Mouse (Mus musculus) liver, embryonic 12.5 days (tissue): ENCODE measurements at regions not wholly inside any gene's neighbourhood (a gene's known extent, or its start where the extent isn't known, plus 50 kb on each side); places are given as distances from the start of the nearest gene placed in this dataset.

ENCODE experiments used
- ATAC-seq: fragments of 200-750 bp; cut with Nextera tagmentation; 2 replicates; pipeline ENCODE4 v1.8.0; 2017; ENCODE audit warnings: moderate number of reproducible peaks, mild to moderate bottlenecking, moderate library complexity
- H3K27ac ChIP-seq: fragments of 300-500 bp; sonication (generic); 2 replicates; pipeline ENCODE4 v1.5.1; 2016; ENCODE audit warnings: mild to moderate bottlenecking
- H3K27me3 ChIP-seq: fragments of 300-500 bp; sonication (generic); replicated peaks from 2 replicates; pipeline ENCODE4 v1.6.1; 2016; ENCODE audit warnings: mild to moderate bottlenecking, moderate library complexity
- H3K36me3 ChIP-seq: fragments of 300-500 bp; sonication (generic); 2 replicates; pipeline ENCODE4 v1.6.1; 2016; ENCODE audit warnings: mild to moderate bottlenecking, moderate library complexity
- H3K4me1 ChIP-seq: fragments of 300-500 bp; sonication (generic); 2 replicates; pipeline ENCODE4 v1.6.1; 2016
- H3K4me2 ChIP-seq: fragments of 300-500 bp; sonication (generic); 2 replicates; pipeline ENCODE4 v1.6.1; 2016; ENCODE audit warnings: mild to moderate bottlenecking, moderate library complexity
- H3K4me3 ChIP-seq: fragments of 300-500 bp; sonication (generic); 2 replicates; pipeline ENCODE4 v1.5.1; 2016; ENCODE audit warnings: mild to moderate bottlenecking, moderate library complexity
- H3K9ac ChIP-seq: fragments of 300-500 bp; sonication (generic); 2 replicates; pipeline ENCODE4 v1.6.1; 2016; ENCODE audit warnings: mild to moderate bottlenecking, moderate library complexity
- H3K9me3 ChIP-seq: fragments of 300-500 bp; sonication (generic); replicated peaks from 2 replicates; pipeline ENCODE4 v1.6.1; 2016; ENCODE audit warnings: mild to moderate bottlenecking, moderate library complexity
- WGBS: fragments of 180-500 bp; shearing (Covaris S2); methylation state at CpG from one replicate; pipeline ENCODE4 v1.1.7; 2016; ENCODE audit not compliant: insufficient replicate concordance; 5-methylcytosine and 5-hydroxymethylcytosine counted together

DNA sequence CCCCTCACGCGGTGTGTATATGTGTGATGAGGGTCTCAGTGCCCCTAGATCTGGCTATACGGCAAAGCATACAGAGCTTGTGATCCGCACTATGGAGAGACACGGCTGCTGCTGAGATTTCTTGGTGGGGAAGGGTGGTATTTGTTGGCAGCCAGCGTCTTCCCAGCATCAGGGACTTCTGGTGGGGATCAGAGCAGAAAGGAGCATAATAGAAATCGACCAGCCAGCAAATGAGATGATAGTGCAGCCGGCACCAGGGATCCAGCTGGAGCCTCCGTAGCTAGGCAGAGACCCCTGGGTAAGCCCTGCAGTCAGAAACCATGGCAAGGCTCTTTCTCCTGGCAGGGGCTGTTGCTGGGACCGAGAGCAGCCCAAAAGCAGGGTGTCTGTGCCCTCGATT is 425.2 kb upstream of the Kcnab2 start:
- Histone ChIP-seq H3K4me1 (no peaks in the 10 kb centered on the region), H3K9me3 (peaks cover 3% of the 10 kb centered on the region; the same call in 1 of the 2 replicates), H3K9ac (no peak overlapping the region), H3K27ac (no peak overlapping the region), H3K27me3 (no peaks in the 10 kb centered on the region), H3K4me2 (no peak overlapping the region), H3K36me3 (no peaks in the 10 kb centered on the region), H3K4me3 (no peak overlapping the region)
- 63% methylated on average over 11 of the region's 11 CpGs for WGBS
- no peak for ATAC-seq

DNA sequence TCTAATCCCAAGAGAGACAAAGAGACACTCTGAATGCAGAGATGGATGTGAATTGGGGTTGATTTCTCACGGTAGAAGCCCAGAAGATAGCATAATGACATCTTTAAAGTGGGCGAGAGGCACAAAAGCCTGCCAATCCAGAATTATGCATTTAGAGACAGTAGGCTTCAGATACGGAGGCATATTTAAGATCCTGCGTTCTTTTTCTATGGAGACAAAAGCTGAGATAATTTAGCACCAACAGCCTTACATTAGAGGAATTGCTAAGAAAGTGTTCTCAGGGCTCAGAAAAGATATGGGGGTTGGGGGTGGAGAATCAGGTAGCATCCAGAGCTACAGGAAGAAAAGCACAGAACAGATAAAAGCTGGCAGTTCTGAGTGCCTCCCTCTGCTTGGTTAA is 422.4 kb upstream of the Kcnab2 start:
- no peak overlapping the region for H3K4me3 ChIP-seq
- 54% methylated on average over 4 of the region's 4 CpGs for WGBS
- ATAC-seq, result no peak

DNA sequence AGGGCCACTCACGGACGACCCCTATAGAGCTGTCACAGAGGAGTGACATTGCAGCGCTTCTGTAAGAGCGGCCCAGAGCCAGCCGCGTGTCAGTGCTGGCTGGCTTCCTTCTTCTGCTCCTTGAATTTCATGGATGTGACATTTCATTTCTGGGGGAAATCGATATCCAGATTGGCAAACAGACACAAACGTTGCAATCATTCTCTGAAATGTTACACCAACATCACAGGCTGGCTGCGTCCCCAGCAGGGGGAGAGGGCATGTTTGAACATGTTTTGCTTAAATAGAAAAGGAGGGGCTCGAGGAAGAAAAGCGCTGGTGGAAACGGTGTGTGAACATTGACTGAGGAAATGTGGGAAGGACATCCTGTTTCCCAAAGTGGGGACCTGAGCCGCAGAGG is 417.4 kb upstream of the Kcnab2 start:
- WGBS, result 58% methylated on average over 13 of the region's 13 CpGs
- Histone ChIP-seq H3K36me3 (no peaks in the 10 kb centered on the region), H3K27me3 (no peaks in the 10 kb centered on the region), H3K9ac (no peak overlapping the region), H3K4me1 (no peaks in the 10 kb centered on the region), H3K4me3 (no peak overlapping the region), H3K4me2 (no peak overlapping the region), H3K27ac (no peak overlapping the region), H3K9me3 (peaks cover 16% of the 10 kb centered on the region)
- ATAC-seq, result no peak

More for the DNA sequence above, 422.4 kb upstream of the Kcnab2 start:
- H3K27ac ChIP-seq, result no peak overlapping the region
- no peak overlapping the region for H3K4me2 ChIP-seq
- no peaks in the 10 kb centered on the region for H3K9me3 ChIP-seq
- H3K9ac ChIP-seq, result no peak overlapping the region
- no peaks in the 10 kb centered on the region for H3K4me1 ChIP-seq
- H3K36me3 ChIP-seq, result no peaks in the 10 kb centered on the region
- no peaks in the 10 kb centered on the region for H3K27me3 ChIP-seq

DNA sequence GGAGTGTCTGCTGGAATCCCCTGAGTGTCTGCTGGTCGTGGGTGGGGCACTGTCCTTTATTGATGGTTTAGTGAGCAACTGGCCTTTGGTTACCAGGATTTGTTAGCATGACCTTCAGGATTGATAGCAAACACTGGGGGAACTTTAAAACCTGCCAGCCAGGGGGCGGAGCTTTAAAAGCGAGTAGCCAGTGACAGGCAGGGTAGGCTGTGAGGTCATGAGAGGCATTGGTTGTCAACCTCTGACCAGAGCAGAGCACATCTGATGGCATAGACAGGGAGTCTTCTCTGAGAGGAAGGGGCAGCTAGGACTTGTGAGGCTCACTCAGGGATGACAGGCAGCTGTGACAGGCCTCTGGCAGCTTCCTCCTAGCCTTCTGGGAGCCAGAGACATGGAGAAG is 415.3 kb upstream of the Kcnab2 start:
- no peak overlapping the region for H3K4me3 ChIP-seq
- WGBS, result 67% methylated on average over 3 of the region's 3 CpGs
- no peaks in the 10 kb centered on the region for H3K4me1 ChIP-seq
- H3K27me3 ChIP-seq, result no peaks in the 10 kb centered on the region
- no peak overlapping the region for H3K4me2 ChIP-seq
- H3K9ac ChIP-seq, result no peak overlapping the region
- peak; percentile 53 for ATAC-seq
- H3K27ac ChIP-seq, result no peak overlapping the region
- no peaks in the 10 kb centered on the region for H3K36me3 ChIP-seq
- H3K9me3 ChIP-seq, result peaks cover 26% of the 10 kb centered on the region

DNA sequence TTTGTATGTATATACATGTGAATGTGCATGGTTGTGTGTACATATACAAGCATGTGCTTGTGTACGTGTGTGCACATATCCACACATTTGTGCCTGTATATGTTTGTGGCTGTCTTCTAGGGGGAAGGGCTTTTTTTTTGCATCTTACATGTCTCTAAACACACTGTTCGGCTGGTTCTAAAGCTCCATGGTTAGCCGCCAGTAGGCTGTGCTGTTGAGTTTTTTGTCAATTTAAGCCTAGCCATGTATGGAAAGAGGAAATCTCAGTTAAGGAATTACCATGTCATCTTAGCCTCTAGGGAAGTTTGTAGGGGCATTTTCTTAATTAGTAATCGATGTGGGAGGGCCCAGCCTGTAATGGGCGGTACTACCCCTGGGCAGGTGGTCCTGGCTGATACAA is 411.5 kb upstream of the Kcnab2 start:
- Histone ChIP-seq H3K4me2 (no peak overlapping the region), H3K9ac (no peak overlapping the region), H3K9me3 (peaks cover 49% of the 10 kb centered on the region), H3K36me3 (no peaks in the 10 kb centered on the region), H3K27me3 (no peaks in the 10 kb centered on the region), H3K27ac (no peak overlapping the region), H3K4me3 (no peak overlapping the region), H3K4me1 (no peaks in the 10 kb centered on the region)
- WGBS, result 67% methylated on average over 5 of the region's 5 CpGs
- no peak for ATAC-seq

DNA sequence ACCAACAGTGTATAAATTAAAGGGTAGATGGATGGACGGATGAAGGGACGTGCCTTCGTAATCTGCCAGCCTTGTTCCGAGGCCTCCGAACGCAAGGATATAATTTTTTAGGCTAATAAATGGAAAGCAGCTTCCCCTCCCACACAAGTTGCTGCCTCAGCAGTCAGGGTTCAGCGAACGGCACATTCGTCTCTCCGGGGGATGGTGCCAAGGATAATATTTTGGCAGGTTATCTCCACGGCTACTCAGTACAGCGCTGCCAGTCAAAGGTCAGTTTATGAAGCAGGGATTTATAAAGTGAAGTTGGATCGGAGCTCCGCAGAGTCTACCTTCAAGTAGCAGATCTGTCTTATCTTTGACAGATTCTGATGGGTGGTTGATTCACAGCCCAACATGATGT is 410.6 kb upstream of the Kcnab2 start:
- H3K4me2 ChIP-seq, result no peak overlapping the region
- no peaks in the 10 kb centered on the region for H3K27me3 ChIP-seq
- no peaks in the 10 kb centered on the region for H3K36me3 ChIP-seq
- no peak overlapping the region for H3K9ac ChIP-seq
- no peak for ATAC-seq
- H3K4me3 ChIP-seq, result no peak overlapping the region
- no peaks in the 10 kb centered on the region for H3K4me1 ChIP-seq
- H3K9me3 ChIP-seq, result peaks cover 58% of the 10 kb centered on the region
- no peak overlapping the region for H3K27ac ChIP-seq
- WGBS, result 76% methylated on average over 14 of the region's 14 CpGs

DNA sequence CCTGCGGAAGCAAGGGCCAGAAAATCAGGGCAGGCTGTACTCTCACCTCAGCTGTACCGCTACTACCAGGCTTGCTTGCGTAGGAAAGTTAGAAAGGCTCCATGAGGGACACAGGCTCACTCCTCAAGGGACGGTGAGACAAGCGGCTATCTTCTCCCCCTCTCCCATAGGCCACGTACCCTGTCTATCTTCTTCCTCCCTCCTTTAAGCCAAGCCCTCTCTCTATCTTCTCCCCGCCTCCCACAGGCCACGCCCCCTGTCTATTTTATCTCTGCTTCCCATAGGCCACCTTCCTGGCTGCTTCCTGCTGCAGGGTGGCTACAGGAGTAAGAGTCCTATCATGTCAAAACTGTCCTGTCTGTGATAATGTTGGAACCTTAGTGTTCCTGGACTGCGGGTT is 409.1 kb upstream of the Kcnab2 start:
- H3K27ac ChIP-seq, result no peak overlapping the region
- H3K9me3 ChIP-seq, result peaks cover 53% of the 10 kb centered on the region
- ATAC-seq, result peak; percentile 80
- H3K4me2 ChIP-seq, result no peak overlapping the region
- no peaks in the 10 kb centered on the region for H3K36me3 ChIP-seq
- WGBS, result 50% methylated on average over 9 of the region's 9 CpGs
- no peak overlapping the region for H3K4me3 ChIP-seq
- no peaks in the 10 kb centered on the region for H3K4me1 ChIP-seq
- H3K27me3 ChIP-seq, result no peaks in the 10 kb centered on the region
- H3K9ac ChIP-seq, result no peak overlapping the region

DNA sequence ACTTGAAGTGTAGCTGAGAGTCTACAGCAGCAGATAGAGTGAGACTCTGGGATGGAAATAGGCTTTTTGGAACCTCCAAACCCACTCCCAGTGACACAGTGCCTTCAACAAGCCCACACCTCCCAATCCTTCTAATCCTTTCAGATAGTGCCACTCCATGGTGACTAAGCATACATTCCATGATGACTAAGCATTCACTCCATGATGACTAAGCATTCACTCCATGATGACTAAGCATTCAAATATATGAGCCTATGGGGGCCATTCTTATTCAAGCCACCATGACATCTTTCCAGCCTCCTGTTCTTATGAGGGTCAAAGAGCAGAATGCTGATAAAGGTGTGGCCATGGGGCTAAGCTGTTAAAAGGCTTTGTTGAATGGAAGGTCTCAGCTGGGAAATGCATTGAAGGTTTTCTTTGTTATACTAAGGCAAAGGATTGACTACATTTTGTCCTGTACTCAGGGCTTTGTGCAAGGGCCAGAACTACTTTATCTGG is 403.8 kb upstream of the Kcnab2 start:
- Histone ChIP-seq H3K27me3 (no peaks in the 10 kb centered on the region), H3K9me3 (peaks cover 53% of the 10 kb centered on the region), H3K4me2 (no peak overlapping the region), H3K4me1 (no peaks in the 10 kb centered on the region), H3K4me3 (no peak overlapping the region), H3K9ac (no peak overlapping the region), H3K27ac (no peak overlapping the region), H3K36me3 (no peaks in the 10 kb centered on the region)
- ATAC-seq, result no peak

DNA sequence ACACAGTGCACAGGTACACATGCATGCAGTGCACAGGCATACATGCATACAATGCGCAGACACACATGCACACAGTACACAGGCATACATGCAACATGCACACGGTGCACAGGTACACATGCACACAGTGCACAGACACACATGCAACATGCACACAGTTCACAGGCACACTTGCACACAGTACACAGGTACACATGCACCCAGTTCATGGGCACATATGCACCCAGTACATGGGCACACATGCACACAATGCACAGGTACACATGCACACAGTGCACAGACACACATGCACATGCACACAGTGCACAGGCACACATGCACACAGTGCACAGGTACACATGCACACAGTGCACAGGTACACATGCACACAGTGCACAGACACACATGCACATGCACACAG is 402.7 kb upstream of the Kcnab2 start:
- Histone ChIP-seq H3K36me3 (no peaks in the 10 kb centered on the region), H3K4me1 (no peaks in the 10 kb centered on the region), H3K27me3 (no peaks in the 10 kb centered on the region), H3K4me3 (no peak overlapping the region), H3K27ac (no peak overlapping the region), H3K9ac (no peak overlapping the region), H3K9me3 (peaks cover 44% of the 10 kb centered on the region), H3K4me2 (no peak overlapping the region)
- WGBS, result 73% methylated on average over 2 of the region's 2 CpGs
- no peak for ATAC-seq

DNA sequence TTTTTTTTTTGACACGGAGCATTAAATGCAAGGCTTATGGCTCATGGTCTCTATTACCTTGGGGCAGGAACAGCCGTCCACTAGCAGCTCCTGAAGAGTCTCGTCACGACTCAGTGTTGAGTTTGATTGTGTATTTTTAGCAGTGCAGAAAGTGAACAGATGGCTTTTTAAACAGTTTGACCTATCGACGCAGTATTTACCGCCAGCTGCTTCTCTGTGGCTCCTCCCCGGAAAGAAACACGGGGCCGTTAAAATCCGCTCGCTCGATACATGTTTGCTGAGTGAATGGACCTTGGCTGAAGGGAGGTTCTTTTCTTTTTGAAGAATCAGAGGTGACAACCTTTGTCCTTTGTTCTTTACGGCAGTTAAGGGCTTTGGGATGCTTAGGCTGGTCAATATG is 401.3 kb upstream of the Kcnab2 start:
- Histone ChIP-seq H3K36me3 (no peaks in the 10 kb centered on the region), H3K27ac (no peak overlapping the region), H3K27me3 (no peaks in the 10 kb centered on the region), H3K4me2 (no peak overlapping the region), H3K9me3 (peaks cover 38% of the 10 kb centered on the region; the same call in 1 of the 2 replicates), H3K9ac (no peak overlapping the region), H3K4me1 (no peaks in the 10 kb centered on the region), H3K4me3 (no peak overlapping the region)
- WGBS, result 76% methylated on average over 14 of the region's 14 CpGs
- no peak for ATAC-seq

DNA sequence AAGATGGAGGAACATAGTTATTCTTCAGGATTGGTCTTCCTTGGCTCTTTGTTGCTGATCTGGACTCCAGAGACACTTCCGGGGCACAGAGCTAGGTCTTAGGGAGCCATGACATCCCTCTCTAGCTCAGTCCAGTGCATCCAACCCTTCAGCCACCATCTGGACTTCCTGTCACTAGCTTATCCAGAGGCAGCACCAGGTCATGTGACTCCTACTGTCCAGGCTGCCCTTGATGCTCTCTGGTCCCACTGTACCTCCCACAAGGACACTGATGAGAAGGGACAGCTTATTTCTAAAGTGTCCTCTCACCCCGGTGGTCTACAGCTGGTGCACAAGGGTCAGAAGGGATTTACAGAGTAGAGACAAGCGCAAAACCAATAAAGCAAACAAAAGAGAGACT is 400.7 kb upstream of the Kcnab2 start:
- no peak for ATAC-seq
- H3K9me3 ChIP-seq, result peaks cover 32% of the 10 kb centered on the region; the same call in 1 of the 2 replicates
- H3K9ac ChIP-seq, result no peak overlapping the region
- H3K27ac ChIP-seq, result no peak overlapping the region
- no peak overlapping the region for H3K4me3 ChIP-seq
- H3K36me3 ChIP-seq, result no peaks in the 10 kb centered on the region
- WGBS, result 63% methylated on average over 3 of the region's 3 CpGs
- H3K4me1 ChIP-seq, result no peaks in the 10 kb centered on the region
- no peaks in the 10 kb centered on the region for H3K27me3 ChIP-seq
- no peak overlapping the region for H3K4me2 ChIP-seq

DNA sequence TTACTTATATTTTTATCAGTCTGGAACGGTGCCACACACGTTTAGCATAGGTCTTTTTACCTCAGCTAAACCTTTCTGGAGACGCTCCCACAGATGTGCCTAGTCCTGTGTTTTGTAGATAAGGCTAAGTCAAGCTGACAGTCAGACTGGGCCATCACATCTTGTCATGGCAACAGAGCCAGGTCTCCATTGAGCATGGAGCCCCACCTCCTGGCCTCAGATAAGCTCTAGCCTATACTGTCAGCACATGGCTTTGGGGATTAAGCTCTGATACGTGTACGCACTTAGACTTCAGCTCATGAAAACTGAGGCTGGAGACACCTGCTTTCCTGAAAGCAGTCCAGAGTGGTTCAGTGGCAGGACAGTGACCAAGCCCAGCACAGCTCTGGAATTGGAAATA is 392.4 kb upstream of the Kcnab2 start:
- H3K9me3 ChIP-seq, result peaks cover 24% of the 10 kb centered on the region; the same call in 1 of the 2 replicates
- WGBS, result 52% methylated on average over 5 of the region's 5 CpGs
- H3K4me1 ChIP-seq, result no peaks in the 10 kb centered on the region
- H3K4me2 ChIP-seq, result no peak overlapping the region
- H3K27ac ChIP-seq, result no peak overlapping the region
- H3K36me3 ChIP-seq, result no peaks in the 10 kb centered on the region
- peak; percentile 76 for ATAC-seq
- no peak overlapping the region for H3K4me3 ChIP-seq
- no peaks in the 10 kb centered on the region for H3K27me3 ChIP-seq
- no peak overlapping the region for H3K9ac ChIP-seq

DNA sequence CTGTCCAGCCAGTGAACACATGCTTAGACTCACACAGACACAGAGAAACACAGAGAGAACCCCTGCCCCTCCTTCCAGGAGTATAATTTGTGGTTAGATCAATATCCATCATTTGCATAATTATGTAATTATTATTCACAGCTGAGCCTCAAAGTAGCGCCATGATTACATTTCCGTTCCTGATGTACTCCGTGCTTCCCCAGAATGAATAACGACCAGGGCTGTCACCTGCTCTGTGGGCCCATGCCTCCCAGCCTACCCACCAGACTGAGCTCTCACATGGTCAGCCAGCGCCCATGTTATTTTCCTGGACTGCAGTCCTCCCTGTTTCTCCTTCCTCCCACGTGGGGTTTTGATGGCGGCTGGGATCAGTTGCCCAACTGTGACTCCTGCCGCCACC is 388.2 kb upstream of the Kcnab2 start:
- ATAC-seq, result no peak
- H3K4me2 ChIP-seq, result no peak overlapping the region
- H3K36me3 ChIP-seq, result no peaks in the 10 kb centered on the region
- H3K4me1 ChIP-seq, result no peaks in the 10 kb centered on the region
- WGBS, result 76% methylated on average over 8 of the region's 8 CpGs
- peaks cover 25% of the 10 kb centered on the region; the same call in 1 of the 2 replicates for H3K9me3 ChIP-seq
- no peak overlapping the region for H3K9ac ChIP-seq
- no peak overlapping the region for H3K4me3 ChIP-seq
- no peaks in the 10 kb centered on the region for H3K27me3 ChIP-seq
- no peak overlapping the region for H3K27ac ChIP-seq
